Mouse (Mus musculus) G1E (cell line): Measurements from ENCODE around the gene Lrrc61.

Source experiments
- CTCF ChIP-seq: IDR thresholded peaks from 2 replicates; pipeline ENCODE4 v1.5.1; 2012; ENCODE audit warnings: low read depth, low read length, inconsistent platforms, mixed read lengths
- TAL1 ChIP-seq: conservative IDR thresholded peaks from 2 replicates; pipeline ENCODE4 v1.6.1; 2012; ENCODE audit warnings: low read depth, low read length, inconsistent platforms, mixed read lengths

GRCm38 (mm10) chr6:48537105-48537954, 17.3 kb upstream of the Lrrc61 start, which contains the start of gene Atp6v0e2:
- no peak for TF ChIP-seq CTCF
- no peak for TF ChIP-seq TAL1
